Mouse (Mus musculus): ENCODE results near the gene Tbpl1. TPM values are rescaled to one million over a fixed set of nuclear protein-coding genes. Genes with fewer than 3 reads are reported as not detected.

The Tbpl1 gene
- polyA plus RNA-seq, 1 experiment from 2014 or later = 73.3 TPM

DNA sequence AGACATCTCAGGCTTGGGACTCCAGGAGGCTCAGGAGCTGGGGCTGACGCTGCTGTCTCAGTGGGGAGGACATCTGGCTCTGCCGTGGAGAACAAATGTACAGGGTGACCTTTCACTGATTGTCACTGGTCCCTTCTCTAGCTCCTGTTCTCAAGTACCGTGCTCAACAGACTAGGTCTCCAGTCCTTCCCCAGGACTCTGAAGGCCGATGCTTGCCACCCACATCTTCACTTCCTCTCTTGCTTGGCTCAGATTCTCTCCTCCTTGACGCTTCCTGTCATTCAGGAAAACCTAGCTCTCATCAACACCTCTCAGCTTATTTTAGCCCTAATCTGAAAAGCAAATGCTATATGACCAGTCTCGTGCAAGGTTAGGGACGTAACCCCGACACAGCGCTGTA is 31.0 kb downstream of the Tbpl1 start:
- H3K27ac ChIP-seq = no peak overlapping the region
- no peaks in the 10 kb centered on the region for H3K9me3 ChIP-seq (replicated peaks)
- H3K4me3 ChIP-seq = no peak overlapping the region
- no peaks in the 10 kb centered on the region for H3K4me1 ChIP-seq
- 89% methylated on average over 9 of the region's 9 CpGs for WGBS
- no peak for DNase-seq (ENCODE audit: low spot score)
- no peaks in the 10 kb centered on the region for H3K27me3 ChIP-seq (ENCODE audit: low read depth, poor library complexity, severe bottlenecking)
- peaks cover 46% of the 10 kb centered on the region for H3K36me3 ChIP-seq

- WGBS = 73% methylated on average over 19 of the region's 19 CpGs
- Histone ChIP-seq H3K9me3 (replicated peaks) (no peaks in the 10 kb centered on the region), H3K4me1 (no peaks in the 10 kb centered on the region), H3K4me3 (no peak overlapping the region), H3K36me3 (peaks cover 38% of the 10 kb centered on the region), H3K27me3 (ENCODE audit: low read depth, poor library complexity, severe bottlenecking) (no peaks in the 10 kb centered on the region), H3K27ac (no peak overlapping the region)
- DNase-seq (ENCODE audit: low spot score) = no peak
Measured at GRCm38 (mm10) chr10:22699487-22700335, 32.0 kb downstream of the Tbpl1 start.

DNA sequence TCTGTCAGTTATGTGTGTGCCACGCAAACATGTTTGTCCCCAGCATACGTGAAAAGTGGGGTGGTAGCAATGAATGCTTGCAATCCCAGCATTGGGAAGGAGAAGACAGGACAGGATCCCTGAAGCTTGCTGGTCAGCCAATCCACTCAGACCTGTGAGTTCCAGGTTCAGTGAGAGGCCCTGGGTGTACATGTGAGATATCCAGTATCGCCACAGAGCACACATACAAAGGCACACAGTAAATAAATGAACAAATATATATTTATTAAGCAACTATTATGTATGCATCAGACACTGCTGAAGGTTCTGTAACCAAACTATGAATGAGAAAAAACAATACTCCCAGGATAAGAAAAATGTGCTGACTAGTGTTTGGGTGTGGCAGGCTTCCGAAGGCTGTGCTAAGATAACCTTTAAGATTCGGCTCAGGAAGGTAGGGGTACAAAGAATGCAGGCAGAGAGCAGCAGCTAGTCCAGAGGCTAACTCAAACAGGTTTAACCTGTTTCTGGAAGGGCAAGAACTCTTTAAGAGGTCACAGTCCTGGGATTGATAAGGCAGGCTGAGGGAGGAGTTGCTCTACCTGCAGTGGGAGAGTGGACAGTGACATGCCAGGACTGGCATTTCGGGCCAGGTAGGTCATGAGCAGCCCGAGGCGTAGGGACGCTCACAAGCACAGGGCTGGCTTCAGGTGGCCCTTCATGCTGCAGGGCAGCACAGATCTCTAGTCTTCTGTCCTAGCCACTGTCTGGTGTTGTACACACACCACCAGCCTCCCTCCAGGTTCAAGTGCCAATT is 33.4 kb downstream of the Tbpl1 start:
- no peak overlapping the region for H3K27ac ChIP-seq
- 85% methylated on average over 9 of the region's 9 CpGs for WGBS
- DNase-seq (ENCODE audit: low spot score) = no peak
- no peaks in the 10 kb centered on the region for H3K9me3 ChIP-seq (replicated peaks)
- H3K4me3 ChIP-seq = no peak overlapping the region
- no peaks in the 10 kb centered on the region for H3K4me1 ChIP-seq
- no peaks in the 10 kb centered on the region for H3K27me3 ChIP-seq (ENCODE audit: low read depth, poor library complexity, severe bottlenecking)
- peaks cover 31% of the 10 kb centered on the region for H3K36me3 ChIP-seq

DNA sequence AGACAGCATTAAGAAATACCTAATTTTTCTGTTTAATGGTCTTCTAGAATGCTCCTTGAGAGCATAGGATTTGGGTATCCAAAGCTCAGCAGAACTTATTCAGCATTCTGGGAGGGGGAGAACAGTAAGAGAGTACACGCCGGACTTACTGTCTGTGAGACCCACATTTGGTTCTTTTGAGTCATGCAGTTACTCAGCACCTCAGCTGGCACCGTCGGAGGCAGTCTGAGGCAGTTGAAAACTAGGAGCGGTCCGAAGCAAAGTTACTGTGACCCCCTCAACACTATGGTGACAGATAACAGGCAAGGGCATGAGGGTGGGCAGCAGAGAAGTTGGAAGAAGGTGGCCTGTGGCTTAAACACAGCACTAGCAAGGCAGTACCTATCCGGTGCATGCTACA is 34.9 kb downstream of the Tbpl1 start:
- no peaks in the 10 kb centered on the region for H3K4me1 ChIP-seq
- no peaks in the 10 kb centered on the region for H3K9me3 ChIP-seq (replicated peaks)
- H3K4me3 ChIP-seq = no peak overlapping the region
- no peak overlapping the region for H3K27ac ChIP-seq
- 89% methylated on average over 7 of the region's 7 CpGs for WGBS
- DNase-seq (ENCODE audit: low spot score) = no peak
- H3K27me3 ChIP-seq (ENCODE audit: low read depth, poor library complexity, severe bottlenecking) = no peaks in the 10 kb centered on the region
- peaks cover 16% of the 10 kb centered on the region for H3K36me3 ChIP-seq

DNA sequence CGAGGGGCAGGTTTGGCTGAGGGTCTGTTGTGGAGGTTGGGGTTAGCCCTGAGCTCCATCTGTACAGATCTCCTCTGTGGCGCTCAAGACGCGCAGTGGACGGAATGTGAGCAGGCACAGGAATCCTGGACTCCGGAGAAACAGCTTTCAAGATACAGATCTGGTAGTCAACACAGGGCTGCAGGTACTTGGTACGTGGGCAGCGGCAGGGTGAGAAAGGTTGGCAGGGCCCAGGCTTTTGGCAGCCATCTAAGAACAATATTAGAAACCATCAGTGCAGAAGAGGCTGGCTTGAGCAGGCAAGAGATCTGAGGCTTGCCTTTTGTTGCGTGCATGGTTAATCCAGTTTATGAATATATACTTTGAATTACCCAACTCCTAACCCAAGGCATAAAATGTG is 35.5 kb downstream of the Tbpl1 start:
- Histone ChIP-seq H3K4me1 (no peaks in the 10 kb centered on the region), H3K36me3 (peaks cover 15% of the 10 kb centered on the region), H3K4me3 (no peak overlapping the region), H3K27me3 (ENCODE audit: low read depth, poor library complexity, severe bottlenecking) (no peaks in the 10 kb centered on the region), H3K9me3 (replicated peaks) (no peaks in the 10 kb centered on the region), H3K27ac (no peak overlapping the region)
- no peak for DNase-seq (ENCODE audit: low spot score)
- 94% methylated on average over 9 of the region's 9 CpGs for WGBS

GRCm38 (mm10) chr10:22675848-22676630 is 55.7 kb downstream of the Tbpl1 start:
- H3K27ac ChIP-seq = no peak overlapping the region
- H3K9me3 ChIP-seq (replicated peaks) = no peaks in the 10 kb centered on the region; the same call in 1 of the 2 replicates
- 80% methylated on average over 13 of the region's 13 CpGs for WGBS
- no peaks in the 10 kb centered on the region for H3K36me3 ChIP-seq
- no peak for DNase-seq (ENCODE audit: low spot score)
- H3K4me3 ChIP-seq = no peak overlapping the region
- H3K4me1 ChIP-seq = peaks cover 12% of the 10 kb centered on the region
- H3K27me3 ChIP-seq (ENCODE audit: low read depth, poor library complexity, severe bottlenecking) = no peaks in the 10 kb centered on the region

- Histone ChIP-seq H3K4me3 (no peak overlapping the region), H3K27me3 (ENCODE audit: low read depth, poor library complexity, severe bottlenecking) (no peaks in the 10 kb centered on the region), H3K27ac (no peak overlapping the region), H3K9me3 (replicated peaks) (no peaks in the 10 kb centered on the region; the same call in 1 of the 2 replicates), H3K4me1 (peaks cover 12% of the 10 kb centered on the region), H3K36me3 (no peaks in the 10 kb centered on the region)
- DNase-seq (ENCODE audit: low spot score) = no peak
- 91% methylated on average over 8 of the region's 8 CpGs for WGBS
Measured at GRCm38 (mm10) chr10:22674176-22674575, 57.6 kb downstream of the Tbpl1 start.

GRCm38 (mm10) chr10:22668509-22668908 is 63.2 kb downstream of the Tbpl1 start:
- 92% methylated on average over 13 of the region's 13 CpGs for WGBS
- Histone ChIP-seq H3K36me3 (no peaks in the 10 kb centered on the region), H3K27me3 (ENCODE audit: low read depth, poor library complexity, severe bottlenecking) (no peaks in the 10 kb centered on the region), H3K9me3 (replicated peaks) (no peaks in the 10 kb centered on the region), H3K4me3 (no peak overlapping the region), H3K27ac (no peak overlapping the region), H3K4me1 (no peaks in the 10 kb centered on the region)
- DNase-seq (ENCODE audit: low spot score) = no peak

DNA sequence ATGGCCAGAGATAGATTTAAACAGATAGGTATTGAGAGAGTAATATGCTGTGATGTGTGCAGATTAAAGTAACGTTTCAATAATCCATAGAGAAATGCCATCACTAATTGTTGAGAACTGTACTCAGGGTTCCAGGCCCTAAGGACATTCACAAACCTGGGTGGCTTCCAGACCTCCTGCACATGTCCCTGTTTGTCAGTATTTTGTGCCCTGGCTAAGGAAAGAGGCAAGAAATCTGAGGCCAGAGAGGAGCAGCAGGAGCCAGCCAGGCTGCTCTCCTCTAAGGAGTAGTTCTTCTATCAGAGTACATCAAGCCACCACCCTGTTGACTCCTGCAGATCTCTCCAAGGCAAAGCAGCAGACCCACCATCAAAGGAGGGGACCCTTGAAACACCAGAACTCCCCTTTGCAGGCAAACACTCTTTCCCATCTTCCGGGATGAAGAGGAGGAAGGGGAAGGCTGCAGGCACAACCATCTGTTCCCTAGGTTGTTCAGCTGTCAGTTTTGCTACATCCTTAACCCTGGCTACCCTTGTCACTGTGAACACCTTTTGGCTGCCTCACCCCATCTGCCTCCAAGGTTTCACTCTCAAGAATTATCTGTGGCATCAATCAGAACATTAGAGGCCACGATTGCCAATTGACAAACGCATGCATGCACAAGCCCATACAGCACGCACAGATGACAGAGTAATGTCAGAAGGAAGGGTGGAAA is 71.3 kb downstream of the Tbpl1 start:
- H3K4me3 ChIP-seq = no peak overlapping the region
- H3K36me3 ChIP-seq = no peaks in the 10 kb centered on the region
- WGBS = 92% methylated on average over 5 of the region's 5 CpGs
- peaks cover 9% of the 10 kb centered on the region for H3K4me1 ChIP-seq
- H3K9me3 ChIP-seq (replicated peaks) = no peaks in the 10 kb centered on the region
- DNase-seq (ENCODE audit: low spot score) = no peak
- H3K27me3 ChIP-seq (ENCODE audit: low read depth, poor library complexity, severe bottlenecking) = no peaks in the 10 kb centered on the region
- H3K27ac ChIP-seq = no peak overlapping the region

DNA sequence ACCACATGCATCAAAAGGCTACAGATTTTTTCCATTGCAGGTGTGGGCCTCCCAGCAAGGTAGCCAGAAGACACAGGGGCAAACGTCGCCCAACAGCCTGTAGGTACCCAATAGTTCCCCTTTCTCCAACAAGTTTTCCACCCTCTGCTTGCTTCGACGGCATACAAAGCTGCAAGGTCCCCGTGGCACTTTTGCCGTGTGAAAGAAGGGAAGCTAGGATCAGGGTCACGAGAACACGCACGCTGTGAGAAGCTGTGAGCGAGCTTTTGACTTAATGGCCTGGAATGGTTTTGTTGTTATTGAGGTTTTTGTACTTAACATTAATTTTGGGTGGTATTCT is 72.4 kb downstream of the Tbpl1 start:
- WGBS = 94% methylated on average over 10 of the region's 10 CpGs
- H3K9me3 ChIP-seq (replicated peaks) = no peaks in the 10 kb centered on the region
- no peaks in the 10 kb centered on the region for H3K36me3 ChIP-seq
- no peaks in the 10 kb centered on the region for H3K27me3 ChIP-seq (ENCODE audit: low read depth, poor library complexity, severe bottlenecking)
- peaks cover 9% of the 10 kb centered on the region for H3K4me1 ChIP-seq
- H3K27ac ChIP-seq = peak overlapping the region; percentile 77; the same call in 1 of the 2 replicates
- no peak for DNase-seq (ENCODE audit: low spot score)
- H3K4me3 ChIP-seq = no peak overlapping the region

DNA sequence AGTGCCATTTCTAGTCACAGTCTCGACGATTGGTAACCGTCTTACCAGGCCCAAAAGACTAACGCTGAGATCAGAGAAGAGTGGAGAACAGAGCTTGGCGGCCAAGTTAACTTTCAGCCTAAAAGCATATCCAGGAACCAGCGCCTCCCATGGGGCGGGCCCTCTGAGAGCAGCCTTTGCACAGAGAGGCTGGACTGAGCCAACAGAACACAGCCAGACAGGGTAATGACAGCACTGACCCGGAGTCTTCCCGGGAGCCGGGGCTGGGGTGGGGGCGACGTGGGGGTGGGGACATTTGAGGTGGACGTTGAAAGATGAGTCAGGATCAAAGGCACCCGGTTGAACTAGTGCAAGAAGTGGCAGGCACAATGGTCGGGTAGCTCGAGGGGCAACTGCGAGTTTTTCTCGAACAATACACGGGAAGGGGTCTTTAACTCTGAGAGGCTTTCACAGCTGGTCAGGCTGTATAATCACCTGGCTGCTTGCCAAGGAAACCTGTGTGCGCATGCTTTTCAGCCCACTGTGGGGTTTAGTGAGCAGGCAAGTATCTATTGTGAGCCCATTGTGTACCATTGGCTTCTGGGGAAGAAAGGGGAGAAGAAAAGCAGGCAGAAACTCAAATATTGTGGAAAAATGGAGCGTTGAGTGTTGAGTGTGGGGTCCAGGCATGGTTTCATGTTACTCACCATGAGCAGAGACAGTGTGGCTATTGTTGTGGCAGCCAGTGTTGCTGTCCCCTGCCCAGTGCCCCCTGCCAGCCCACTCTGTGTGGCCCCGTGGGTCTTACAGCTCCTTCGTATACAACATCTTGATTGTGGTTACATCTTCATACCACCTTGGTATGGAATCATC is 73.0 kb downstream of the Tbpl1 start:
- WGBS = 57% methylated on average over 23 of the region's 23 CpGs
- Histone ChIP-seq H3K4me3 (0 out of 2 replicates have a peak overlapping the region, but pooled peaks have one; percentile 9), H3K27ac (peak overlapping the region; percentile 77), H3K4me1 (peaks cover 12% of the 10 kb centered on the region), H3K9me3 (replicated peaks) (no peaks in the 10 kb centered on the region), H3K27me3 (ENCODE audit: low read depth, poor library complexity, severe bottlenecking) (no peaks in the 10 kb centered on the region), H3K36me3 (no peaks in the 10 kb centered on the region)
- peak; percentile 53 for DNase-seq (ENCODE audit: low spot score)
